Mouse (Mus musculus): ENCODE results near the gene 4933415A04Rik.

Gene 4933415A04Rik

GRCm38 (mm10) chr11:43632566-43632965 lies 45.7 kb downstream of the 4933415A04Rik start:
- no peak for DNase-seq (ENCODE audit: low spot score in 2 of 2)

- no peak for DNase-seq (ENCODE audit: low spot score in 2 of 2)
Observed at GRCm38 (mm10) chr11:43633165-43633564, 46.3 kb downstream of the 4933415A04Rik start.

GRCm38 (mm10) chr11:43633658-43634401 lies 47.0 kb downstream of the 4933415A04Rik start:
- DNase-seq (ENCODE audit: low spot score in 2 of 2): peak; percentile 63 to 79

GRCm38 (mm10) chr11:43636761-43637160 lies 49.9 kb downstream of the 4933415A04Rik start:
- no peak for DNase-seq (ENCODE audit: low spot score in 2 of 2)

- DNase-seq (ENCODE audit: low spot score in 2 of 2): no peak
Observed at GRCm38 (mm10) chr11:43638486-43638885, 51.6 kb downstream of the 4933415A04Rik start.

Data from urinary bladder, postnatal 4 days (tissue).